Mouse (Mus musculus): ENCODE results near the gene Fxyd1. TPM values are rescaled to one million over a fixed set of nuclear protein-coding genes. Genes with fewer than 3 reads are reported as not detected.

The Fxyd1 gene
- polyA plus RNA-seq, 1 experiment from 2014 or later = 135 TPM

DNA sequence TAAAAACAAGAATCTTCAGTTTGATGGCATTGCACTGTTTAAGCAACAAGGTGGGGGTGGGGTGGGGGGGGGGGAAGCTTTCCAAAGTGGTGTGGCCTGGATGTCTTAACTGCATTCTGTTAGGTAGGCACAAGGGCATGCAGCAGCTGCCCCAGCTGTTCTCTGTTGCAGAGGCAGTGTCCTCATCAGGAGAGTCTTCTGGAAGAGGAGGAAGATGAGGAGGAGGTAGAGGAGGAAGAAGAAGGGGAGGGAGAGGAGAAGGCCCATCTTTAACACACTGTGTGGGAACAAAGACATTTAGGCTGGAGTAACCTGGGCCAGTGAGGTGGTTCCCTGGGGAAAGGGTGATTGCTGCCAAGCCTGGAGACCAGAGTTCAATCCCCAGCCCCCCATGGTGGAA lies 25.1 kb upstream of the Fxyd1 start:
- no peaks in the 10 kb centered on the region for H3K9me3 ChIP-seq (ENCODE audit: control insufficient read depth, low read length)
- H3K4me2 ChIP-seq (ENCODE audit: low read depth, low read length) = no peak overlapping the region
- ATAC-seq (ENCODE audit: low read depth) (no peak), DNase-seq (ENCODE audit: low spot score) (no peak)
- no peak overlapping the region for H3K27ac ChIP-seq (replicated peaks; ENCODE audit: low read depth, low read length)
- H3K9ac ChIP-seq (ENCODE audit: low read depth, low read length) = no peak overlapping the region
- peaks cover 19% of the 10 kb centered on the region for H3K4me1 ChIP-seq (ENCODE audit: control insufficient read depth, insufficient read depth, low read length)
- H3K27me3 ChIP-seq (replicated peaks; ENCODE audit: control insufficient read depth, insufficient read depth, low read length) = no peaks in the 10 kb centered on the region
- H3K4me3 ChIP-seq (ENCODE audit: low read depth, low read length) = no peak overlapping the region
- no peaks in the 10 kb centered on the region for H3K36me3 ChIP-seq (ENCODE audit: control insufficient read depth, insufficient read depth, low read length)

DNA sequence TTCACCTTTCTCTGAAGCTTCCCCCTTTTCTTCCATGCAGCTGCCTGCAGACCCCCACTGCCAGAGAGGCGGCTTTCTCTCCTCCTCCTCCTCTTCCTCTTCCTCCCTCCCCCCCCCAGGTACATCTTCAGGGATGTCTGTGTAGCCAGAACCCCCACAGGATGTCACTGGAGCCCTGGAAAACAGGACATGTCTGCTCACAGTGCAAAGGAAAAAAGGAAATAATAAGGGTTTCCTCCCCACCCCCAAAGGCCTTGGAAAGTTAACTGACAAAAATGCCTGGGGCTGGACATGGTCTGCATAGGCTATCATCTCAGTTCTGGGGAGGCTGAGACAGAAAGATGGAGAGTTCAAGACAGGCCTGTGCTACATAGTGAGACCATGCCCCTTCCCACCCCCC lies 24.1 kb upstream of the Fxyd1 start:
- DNase-seq (ENCODE audit: low spot score) = no peak
- WGBS = 24% methylated on average over 1 of the region's 1 CpGs
- Histone ChIP-seq H3K36me3 (ENCODE audit: control insufficient read depth, insufficient read depth, low read length) (no peaks in the 10 kb centered on the region), H3K9ac (ENCODE audit: low read depth, low read length) (no peak overlapping the region), H3K4me2 (ENCODE audit: low read depth, low read length) (no peak overlapping the region), H3K9me3 (ENCODE audit: control insufficient read depth, low read length) (no peaks in the 10 kb centered on the region), H3K4me1 (ENCODE audit: control insufficient read depth, insufficient read depth, low read length) (peaks cover 23% of the 10 kb centered on the region), H3K27me3 (replicated peaks; ENCODE audit: control insufficient read depth, insufficient read depth, low read length) (no peaks in the 10 kb centered on the region), H3K27ac (replicated peaks; ENCODE audit: low read depth, low read length) (no peak overlapping the region), H3K4me3 (ENCODE audit: low read depth, low read length) (no peak overlapping the region)
- no peak for ATAC-seq (ENCODE audit: low read depth)

DNA sequence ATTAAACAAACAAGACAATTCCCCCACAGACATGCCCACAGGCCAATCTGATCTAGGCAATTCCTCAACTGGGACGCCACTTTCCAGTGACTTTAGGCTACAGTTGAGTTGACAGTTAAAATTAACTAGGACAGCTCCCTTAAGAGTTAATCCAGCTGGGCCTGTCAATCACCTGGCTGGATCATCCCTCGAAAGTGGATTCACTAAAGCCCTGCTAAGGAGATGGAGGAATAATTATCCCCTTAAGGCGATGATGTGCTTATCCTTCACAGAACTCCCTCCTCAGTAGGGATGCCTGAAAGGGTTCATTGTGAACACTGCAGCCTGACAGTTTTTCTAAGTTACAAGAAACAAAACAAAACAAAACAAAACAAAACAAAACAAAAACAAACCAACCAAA lies 23.6 kb upstream of the Fxyd1 start:
- peaks cover 23% of the 10 kb centered on the region for H3K4me1 ChIP-seq (ENCODE audit: control insufficient read depth, insufficient read depth, low read length)
- DNase-seq (ENCODE audit: low spot score) (no peak), ATAC-seq (ENCODE audit: low read depth) (no peak)
- 25% methylated on average over 3 of the region's 3 CpGs for WGBS
- no peak overlapping the region for H3K4me2 ChIP-seq (ENCODE audit: low read depth, low read length)
- H3K4me3 ChIP-seq (ENCODE audit: low read depth, low read length) = no peak overlapping the region
- H3K9ac ChIP-seq (ENCODE audit: low read depth, low read length) = no peak overlapping the region
- H3K9me3 ChIP-seq (ENCODE audit: control insufficient read depth, low read length) = no peaks in the 10 kb centered on the region
- no peak overlapping the region for H3K27ac ChIP-seq (replicated peaks; ENCODE audit: low read depth, low read length)
- H3K27me3 ChIP-seq (replicated peaks; ENCODE audit: control insufficient read depth, insufficient read depth, low read length) = no peaks in the 10 kb centered on the region
- no peaks in the 10 kb centered on the region for H3K36me3 ChIP-seq (ENCODE audit: control insufficient read depth, insufficient read depth, low read length)

DNA sequence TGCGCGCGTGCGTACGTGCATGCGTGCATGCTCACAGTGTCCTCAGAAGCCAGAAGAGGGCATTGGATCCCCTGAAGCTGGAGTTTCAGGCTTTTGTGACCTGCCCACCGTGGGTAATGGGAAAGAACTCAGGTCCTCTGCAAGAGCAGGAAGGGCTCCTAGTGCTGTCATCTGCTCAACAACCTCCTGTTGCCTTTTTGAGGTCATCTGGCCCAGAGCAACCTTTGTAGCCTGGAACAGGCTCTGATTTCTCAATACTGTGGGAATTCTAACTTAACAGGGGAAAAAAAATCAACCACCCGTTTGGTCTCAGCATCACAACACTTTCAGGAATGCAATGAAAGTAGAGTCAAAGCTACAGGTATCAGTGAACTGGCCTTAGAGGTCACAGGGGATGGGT lies 22.7 kb upstream of the Fxyd1 start:
- Histone ChIP-seq H3K27ac (replicated peaks; ENCODE audit: low read depth, low read length) (no peak overlapping the region), H3K4me1 (ENCODE audit: control insufficient read depth, insufficient read depth, low read length) (peaks cover 18% of the 10 kb centered on the region), H3K4me3 (ENCODE audit: low read depth, low read length) (no peak overlapping the region), H3K4me2 (ENCODE audit: low read depth, low read length) (no peak overlapping the region), H3K27me3 (replicated peaks; ENCODE audit: control insufficient read depth, insufficient read depth, low read length) (no peaks in the 10 kb centered on the region), H3K36me3 (ENCODE audit: control insufficient read depth, insufficient read depth, low read length) (no peaks in the 10 kb centered on the region), H3K9ac (ENCODE audit: low read depth, low read length) (no peak overlapping the region), H3K9me3 (ENCODE audit: control insufficient read depth, low read length) (no peaks in the 10 kb centered on the region)
- 86% methylated on average over 8 of the region's 8 CpGs for WGBS
- ATAC-seq (ENCODE audit: low read depth) (no peak), DNase-seq (ENCODE audit: low spot score) (no peak)

DNA sequence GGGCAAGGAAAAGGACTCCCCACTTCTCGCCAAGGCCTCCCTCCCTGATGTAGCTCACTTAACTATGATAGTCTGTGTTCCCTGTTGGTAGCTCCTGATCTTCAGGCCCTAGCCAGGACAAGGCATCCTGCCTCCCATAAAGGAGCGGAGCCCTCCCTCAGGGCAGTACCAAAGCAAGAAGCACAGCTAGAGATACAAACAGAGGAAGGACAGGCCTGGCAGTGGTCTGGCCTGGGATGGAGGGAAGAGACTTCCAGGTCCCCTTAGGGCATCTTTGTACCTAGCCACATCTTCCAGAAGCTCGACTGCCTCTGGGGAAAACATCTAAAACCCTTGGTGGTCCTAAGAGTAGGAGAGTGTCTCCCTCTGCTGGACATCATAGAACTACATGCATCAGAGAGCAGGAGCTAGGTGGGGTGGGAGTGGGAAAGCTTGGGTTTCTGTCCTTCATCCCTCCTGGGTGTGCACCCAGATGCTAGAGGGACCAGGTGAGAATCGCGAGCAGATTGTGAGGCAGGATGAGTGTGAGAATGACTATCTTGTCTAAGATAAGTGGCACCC lies 21.0 kb upstream of the Fxyd1 start:
- no peaks in the 10 kb centered on the region for H3K36me3 ChIP-seq (ENCODE audit: control insufficient read depth, insufficient read depth, low read length)
- peak; percentile 89 for DNase-seq (ENCODE audit: low spot score)
- H3K9ac ChIP-seq (ENCODE audit: low read depth, low read length) = no peak overlapping the region
- no peaks in the 10 kb centered on the region for H3K9me3 ChIP-seq (ENCODE audit: control insufficient read depth, low read length)
- no peak overlapping the region for H3K4me2 ChIP-seq (ENCODE audit: low read depth, low read length)
- 38% methylated on average over 5 of the region's 5 CpGs for WGBS
- peak; percentile 38; the same call in 1 of the 2 replicates for ATAC-seq (ENCODE audit: low read depth)
- no peak overlapping the region for H3K4me3 ChIP-seq (ENCODE audit: low read depth, low read length)
- H3K27ac ChIP-seq (replicated peaks; ENCODE audit: low read depth, low read length) = peak overlapping the region; percentile 4; the same call in 1 of the 2 replicates
- no peaks in the 10 kb centered on the region for H3K27me3 ChIP-seq (replicated peaks; ENCODE audit: control insufficient read depth, insufficient read depth, low read length)
- peaks cover 8% of the 10 kb centered on the region; the same call in 1 of the 2 replicates for H3K4me1 ChIP-seq (ENCODE audit: control insufficient read depth, insufficient read depth, low read length)

DNA sequence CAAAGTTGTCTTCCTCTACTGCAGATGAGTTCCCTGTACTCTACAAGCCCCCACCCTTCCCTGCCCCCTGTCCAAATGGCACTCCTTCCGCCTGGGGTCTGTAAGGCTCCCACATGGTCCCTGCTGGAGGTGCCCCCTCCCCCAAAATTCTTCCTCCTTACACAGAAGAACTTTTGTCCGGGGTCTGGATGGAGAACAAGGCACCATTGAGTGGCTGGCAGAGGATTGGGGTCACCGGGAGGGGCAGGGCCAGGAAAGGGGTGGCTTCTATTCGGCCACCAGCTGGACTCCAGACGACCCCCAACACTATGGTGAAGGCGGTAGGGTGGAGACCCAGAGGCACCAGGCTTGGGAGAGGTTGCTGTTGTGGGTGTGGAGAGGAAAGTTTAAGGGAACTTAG lies 20.5 kb upstream of the Fxyd1 start:
- Histone ChIP-seq H3K4me3 (ENCODE audit: low read depth, low read length) (no peak overlapping the region), H3K27ac (replicated peaks; ENCODE audit: low read depth, low read length) (peak overlapping the region; percentile 52), H3K4me2 (ENCODE audit: low read depth, low read length) (no peak overlapping the region), H3K36me3 (ENCODE audit: control insufficient read depth, insufficient read depth, low read length) (no peaks in the 10 kb centered on the region), H3K27me3 (replicated peaks; ENCODE audit: control insufficient read depth, insufficient read depth, low read length) (no peaks in the 10 kb centered on the region), H3K9ac (ENCODE audit: low read depth, low read length) (no peak overlapping the region), H3K4me1 (ENCODE audit: control insufficient read depth, insufficient read depth, low read length) (peaks cover 8% of the 10 kb centered on the region; the same call in 1 of the 2 replicates), H3K9me3 (ENCODE audit: control insufficient read depth, low read length) (no peaks in the 10 kb centered on the region)
- WGBS = 15% methylated on average over 6 of the region's 6 CpGs
- peak; percentile 58; the same call in 1 of the 2 replicates for ATAC-seq (ENCODE audit: low read depth)
- DNase-seq (ENCODE audit: low spot score) = peak; percentile 54

- Histone ChIP-seq H3K9me3 (ENCODE audit: control insufficient read depth, low read length) (no peaks in the 10 kb centered on the region), H3K4me1 (ENCODE audit: control insufficient read depth, insufficient read depth, low read length) (peaks cover 8% of the 10 kb centered on the region; the same call in 1 of the 2 replicates), H3K27me3 (replicated peaks; ENCODE audit: control insufficient read depth, insufficient read depth, low read length) (no peaks in the 10 kb centered on the region), H3K9ac (ENCODE audit: low read depth, low read length) (0 out of 2 replicates have a peak within 1 kb of the TSS, but pooled peaks have one; percentile 3), H3K4me3 (ENCODE audit: low read depth, low read length) (peak within 1 kb of the TSS; percentile 4; the same call in 1 of the 2 replicates), H3K36me3 (ENCODE audit: control insufficient read depth, insufficient read depth, low read length) (no peaks in the 10 kb centered on the region), H3K4me2 (ENCODE audit: low read depth, low read length) (peak within 1 kb of the TSS; percentile 25), H3K27ac (replicated peaks; ENCODE audit: low read depth, low read length) (peak within 1 kb of the TSS; percentile 52)
- peak; percentile 60; the same call in 1 of the 2 replicates for ATAC-seq (ENCODE audit: low read depth)
- 30% methylated on average over 5 of the region's 5 CpGs for WGBS
- peak; percentile 65 for DNase-seq (ENCODE audit: low spot score)
Measured at GRCm38 (mm10) chr7:31076492-31076891, 19.5 kb upstream of the Fxyd1 start, which contains the start of gene Fxyd3. Gene Fxyd3, minus strand, starts transcription at chr7:31076704.

DNA sequence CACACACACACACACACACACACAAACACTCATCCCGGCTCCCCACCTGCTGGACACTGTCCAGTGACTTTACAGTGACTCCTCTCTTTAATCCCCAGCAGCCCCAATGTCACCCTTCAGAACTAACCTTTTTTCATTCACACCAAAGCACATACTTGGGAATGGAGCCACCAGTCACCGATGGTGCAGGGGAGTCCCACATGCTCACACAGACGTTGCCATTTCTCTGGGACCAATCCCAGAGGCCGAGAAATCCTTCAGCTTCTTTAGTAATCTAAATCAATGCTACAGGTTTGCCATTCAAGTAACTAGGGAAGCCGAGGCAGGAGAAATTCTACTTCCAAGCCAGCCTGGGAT lies 17.7 kb upstream of the Fxyd1 start:
- no peak overlapping the region for H3K9ac ChIP-seq (ENCODE audit: low read depth, low read length)
- peaks cover 8% of the 10 kb centered on the region; the same call in 1 of the 2 replicates for H3K4me1 ChIP-seq (ENCODE audit: control insufficient read depth, insufficient read depth, low read length)
- DNase-seq (ENCODE audit: low spot score) (no peak), ATAC-seq (ENCODE audit: low read depth) (no peak)
- H3K27me3 ChIP-seq (replicated peaks; ENCODE audit: control insufficient read depth, insufficient read depth, low read length) = no peaks in the 10 kb centered on the region
- H3K4me2 ChIP-seq (ENCODE audit: low read depth, low read length) = no peak overlapping the region
- WGBS = 77% methylated on average over 5 of the region's 5 CpGs
- no peaks in the 10 kb centered on the region for H3K36me3 ChIP-seq (ENCODE audit: control insufficient read depth, insufficient read depth, low read length)
- no peaks in the 10 kb centered on the region for H3K9me3 ChIP-seq (ENCODE audit: control insufficient read depth, low read length)
- no peak overlapping the region for H3K27ac ChIP-seq (replicated peaks; ENCODE audit: low read depth, low read length)
- H3K4me3 ChIP-seq (ENCODE audit: low read depth, low read length) = no peak overlapping the region

- Histone ChIP-seq H3K9me3 (ENCODE audit: control insufficient read depth, low read length) (no peaks in the 10 kb centered on the region), H3K4me3 (ENCODE audit: low read depth, low read length) (no peak overlapping the region), H3K27ac (replicated peaks; ENCODE audit: low read depth, low read length) (no peak overlapping the region), H3K36me3 (ENCODE audit: control insufficient read depth, insufficient read depth, low read length) (no peaks in the 10 kb centered on the region), H3K4me2 (ENCODE audit: low read depth, low read length) (no peak overlapping the region), H3K27me3 (replicated peaks; ENCODE audit: control insufficient read depth, insufficient read depth, low read length) (no peaks in the 10 kb centered on the region), H3K4me1 (ENCODE audit: control insufficient read depth, insufficient read depth, low read length) (peaks cover 8% of the 10 kb centered on the region; the same call in 1 of the 2 replicates), H3K9ac (ENCODE audit: low read depth, low read length) (no peak overlapping the region)
- DNase-seq (ENCODE audit: low spot score) (no peak), ATAC-seq (ENCODE audit: low read depth) (no peak)
- 71% methylated on average over 7 of the region's 7 CpGs for WGBS
Measured at GRCm38 (mm10) chr7:31074061-31074712, 17.2 kb upstream of the Fxyd1 start.

Data from embryonic facial prominence, embryonic 14.5 days (tissue).